Mouse (Mus musculus) hindbrain, embryonic 12.5 days (tissue): ENCODE results near the gene Armh3. TPM values are rescaled to one million over a fixed set of nuclear protein-coding genes. Genes with fewer than 3 reads are reported as not detected.

ENCODE experiments used
- ATAC-seq: fragments of 200-750 bp; cut with Nextera tagmentation; 2 replicates; pipeline ENCODE4 v1.8.0; 2017; ENCODE audit warnings: moderate TSS enrichment; ENCODE audit not compliant: low FRiP score
- H3K27ac ChIP-seq: fragments of 300-500 bp; sonication (generic); 2 replicates; pipeline ENCODE4 v1.5.1; 2016; ENCODE audit warnings: mild to moderate bottlenecking
- H3K27me3 ChIP-seq: fragments of 300-500 bp; sonication (generic); 2 replicates; pipeline ENCODE4 v1.6.1; 2016; ENCODE audit warnings: mild to moderate bottlenecking
- H3K36me3 ChIP-seq: fragments of 300-500 bp; sonication (generic); 2 replicates; pipeline ENCODE4 v1.6.1; 2016; ENCODE audit warnings: mild to moderate bottlenecking
- H3K4me1 ChIP-seq: fragments of 300-500 bp; sonication (generic); 2 replicates; pipeline ENCODE4 v1.6.1; 2016
- H3K4me2 ChIP-seq: fragments of 300-500 bp; sonication (generic); replicated peaks from 2 replicates; pipeline ENCODE4 v1.6.1; 2016; ENCODE audit warnings: mild to moderate bottlenecking
- H3K4me3 ChIP-seq: fragments of 300-500 bp; sonication (generic); 2 replicates; pipeline ENCODE4 v1.5.1; 2016; ENCODE audit warnings: mild to moderate bottlenecking
- H3K9ac ChIP-seq: fragments of 300-500 bp; sonication (generic); 2 replicates; pipeline ENCODE4 v1.6.1; 2016; ENCODE audit warnings: mild to moderate bottlenecking, moderate library complexity
- H3K9me3 ChIP-seq: fragments of 300-500 bp; sonication (generic); replicated peaks from 2 replicates; pipeline ENCODE4 v1.6.1; 2016; ENCODE audit warnings: mild to moderate bottlenecking
- WGBS: fragments of 180-500 bp; shearing (Covaris S2); methylation state at CpG from one replicate; pipeline ENCODE4 v1.1.7; 2016; 5-methylcytosine and 5-hydroxymethylcytosine counted together
- polyA plus RNA-seq: library from polyadenylated mRNA; unstranded; fragments of >200 nt; fragmentation: Nextera tagmentation; extraction: Ambion mirVana; gene quantifications from 2 replicates; pipeline ENCODE4 v1.2.1, GENCODE M21; 2016

The Armh3 gene
- polyA plus RNA-seq, 1 experiment from 2014 or later = 21.3 TPM

DNA sequence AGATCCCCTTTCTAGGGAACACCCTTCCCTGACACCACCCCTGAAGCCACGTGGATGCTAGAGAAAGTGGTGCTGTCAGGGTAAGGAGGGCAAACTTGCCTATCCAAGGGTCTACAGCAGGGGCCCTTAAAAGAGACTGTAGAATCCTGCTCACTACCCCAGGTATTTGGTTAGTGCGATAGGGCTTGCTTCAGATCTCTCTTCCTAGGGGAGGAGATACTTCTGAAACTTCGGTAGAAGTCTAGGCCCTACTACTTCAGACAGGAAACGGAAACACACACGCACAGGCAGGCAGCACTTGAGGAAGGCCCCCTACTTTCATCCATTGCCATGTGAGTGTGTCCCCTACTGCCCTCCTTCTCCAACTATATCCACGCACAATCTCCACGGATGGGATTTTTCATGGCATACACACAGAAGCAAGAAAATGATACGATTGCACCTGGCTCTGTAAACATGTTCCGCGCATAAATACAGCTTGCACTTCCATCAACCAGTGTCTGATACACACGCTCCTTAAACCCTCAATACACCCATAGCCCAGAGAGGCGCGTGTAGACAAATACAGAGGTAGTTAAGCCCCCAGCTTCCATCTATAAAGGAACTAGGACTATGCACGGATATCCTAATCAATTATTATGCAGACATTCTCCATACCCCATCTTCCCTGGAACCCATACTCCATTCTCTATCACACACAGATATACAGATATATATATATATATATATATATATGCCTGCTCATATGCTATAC is 42.0 kb upstream of the Armh3 start:
- Histone ChIP-seq H3K27ac (peak overlapping the region; percentile 98), H3K4me3 (peak overlapping the region; percentile 99), H3K27me3 (no peaks in the 10 kb centered on the region), H3K9ac (peak overlapping the region; percentile 98), H3K36me3 (peaks cover 12% of the 10 kb centered on the region), H3K9me3 (no peaks in the 10 kb centered on the region), H3K4me1 (peaks cover 71% of the 10 kb centered on the region), H3K4me2 (peak overlapping the region; percentile 84)
- 43% methylated on average over 14 of the region's 14 CpGs for WGBS
- no peak for ATAC-seq

DNA sequence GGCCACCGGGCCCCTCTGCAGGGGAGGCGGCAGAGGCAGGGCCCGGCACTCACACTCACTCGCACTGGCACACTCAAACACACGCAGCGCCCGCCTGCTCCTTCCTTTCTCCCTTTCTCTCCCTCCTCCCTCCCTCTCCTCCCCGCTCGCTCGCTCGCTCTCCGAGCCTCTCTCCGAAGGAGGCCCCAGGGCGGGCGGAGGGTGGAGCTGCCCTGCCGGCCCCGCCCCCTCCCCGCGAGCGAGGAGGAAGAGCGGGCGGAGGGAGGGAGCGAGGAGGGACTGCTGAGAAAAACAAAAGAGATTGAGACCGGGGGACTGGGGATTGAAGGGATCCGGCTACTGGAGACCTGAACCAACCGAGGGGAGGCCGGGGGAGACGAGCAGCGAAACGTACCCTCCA is 41.2 kb upstream of the Armh3 start:
- Histone ChIP-seq H3K27me3 (no peaks in the 10 kb centered on the region), H3K4me3 (peak overlapping the region; percentile 99), H3K9ac (peak overlapping the region; percentile 98), H3K4me2 (peak overlapping the region; percentile 84), H3K27ac (peak overlapping the region; percentile 98), H3K9me3 (no peaks in the 10 kb centered on the region), H3K36me3 (peaks cover 21% of the 10 kb centered on the region), H3K4me1 (peaks cover 71% of the 10 kb centered on the region)
- ATAC-seq = peak; percentile 71
- WGBS = 2% methylated on average over 10 of the region's 30 CpGs

DNA sequence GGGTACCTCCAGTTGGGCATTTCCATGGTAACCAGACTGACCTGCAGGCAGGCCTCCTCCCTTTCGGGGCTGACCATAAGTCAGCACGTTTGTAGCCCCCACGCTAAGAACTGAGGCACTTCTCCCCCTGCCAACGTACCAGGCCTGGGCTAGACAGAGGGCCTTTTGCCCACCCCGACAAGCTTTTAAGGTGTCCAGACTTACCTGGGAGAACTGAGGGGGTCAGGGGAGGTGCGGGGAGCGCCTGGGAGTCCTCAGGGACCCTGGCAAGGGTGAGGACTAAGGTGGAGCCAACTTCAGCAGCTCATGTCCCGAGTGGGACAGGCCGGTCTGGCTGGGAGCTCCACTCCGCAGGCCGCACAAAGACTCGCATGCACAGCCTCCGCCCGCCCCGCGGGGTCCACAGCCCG is 40.6 kb upstream of the Armh3 start:
- Histone ChIP-seq H3K27ac (peak overlapping the region; percentile 98), H3K4me2 (peak overlapping the region; percentile 84), H3K36me3 (peaks cover 27% of the 10 kb centered on the region), H3K9ac (peak overlapping the region; percentile 98), H3K4me1 (peaks cover 67% of the 10 kb centered on the region), H3K9me3 (no peaks in the 10 kb centered on the region), H3K27me3 (no peaks in the 10 kb centered on the region), H3K4me3 (peak overlapping the region; percentile 99)
- WGBS = 0% methylated on average over 15 of the region's 17 CpGs
- ATAC-seq = peak; percentile 31

DNA sequence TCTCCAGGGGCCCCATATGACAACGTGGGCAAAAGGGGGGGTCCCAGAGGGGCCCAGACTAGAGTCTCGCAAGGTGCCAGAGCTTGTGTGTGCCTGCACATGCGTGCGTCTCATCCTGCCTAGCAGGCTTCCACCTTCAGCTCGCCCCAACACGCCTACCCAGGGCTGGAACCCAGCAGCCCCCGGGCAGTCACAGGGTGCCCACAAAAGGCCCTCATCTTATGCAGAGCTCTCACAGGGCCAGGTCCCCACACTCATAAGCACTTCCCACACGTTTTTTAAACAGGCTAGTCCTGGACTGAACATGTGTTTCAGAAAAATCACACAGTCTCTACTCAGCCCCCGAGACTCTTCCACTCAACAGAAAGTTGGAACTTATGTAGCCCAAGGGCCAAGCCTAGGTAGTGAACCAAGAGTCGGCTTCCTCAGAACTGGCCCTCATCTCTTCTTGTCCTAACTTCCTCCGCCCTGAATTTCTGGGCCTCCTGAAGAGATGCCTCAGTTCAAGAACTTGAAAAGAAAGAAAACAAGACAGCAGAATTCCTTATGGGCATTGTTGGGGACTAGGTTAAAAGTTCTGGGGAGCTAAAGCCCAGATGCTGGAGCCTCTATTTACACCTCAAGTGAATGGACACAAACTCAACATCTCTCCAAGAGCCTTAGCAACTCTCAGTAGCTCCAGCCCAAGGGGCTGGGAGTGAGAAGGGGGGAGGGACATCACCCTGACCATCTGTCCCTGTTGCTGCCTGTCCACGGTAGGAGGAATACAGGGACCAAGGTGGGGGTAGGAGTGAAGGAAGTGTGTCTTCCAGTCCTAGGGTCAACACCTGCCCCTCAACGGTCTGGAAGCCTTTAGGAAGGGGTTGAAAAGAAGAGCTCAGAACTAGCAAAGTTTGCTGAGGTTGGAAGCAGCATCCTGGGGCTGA is 39.9 kb upstream of the Armh3 start:
- Histone ChIP-seq H3K27ac (peak overlapping the region; percentile 98), H3K4me1 (peaks cover 60% of the 10 kb centered on the region), H3K9me3 (no peaks in the 10 kb centered on the region), H3K27me3 (no peaks in the 10 kb centered on the region), H3K4me3 (peak overlapping the region; percentile 99), H3K36me3 (peaks cover 34% of the 10 kb centered on the region), H3K4me2 (peak overlapping the region; percentile 84), H3K9ac (peak overlapping the region; percentile 98)
- 15% methylated on average over 13 of the region's 13 CpGs for WGBS
- no peak for ATAC-seq

DNA sequence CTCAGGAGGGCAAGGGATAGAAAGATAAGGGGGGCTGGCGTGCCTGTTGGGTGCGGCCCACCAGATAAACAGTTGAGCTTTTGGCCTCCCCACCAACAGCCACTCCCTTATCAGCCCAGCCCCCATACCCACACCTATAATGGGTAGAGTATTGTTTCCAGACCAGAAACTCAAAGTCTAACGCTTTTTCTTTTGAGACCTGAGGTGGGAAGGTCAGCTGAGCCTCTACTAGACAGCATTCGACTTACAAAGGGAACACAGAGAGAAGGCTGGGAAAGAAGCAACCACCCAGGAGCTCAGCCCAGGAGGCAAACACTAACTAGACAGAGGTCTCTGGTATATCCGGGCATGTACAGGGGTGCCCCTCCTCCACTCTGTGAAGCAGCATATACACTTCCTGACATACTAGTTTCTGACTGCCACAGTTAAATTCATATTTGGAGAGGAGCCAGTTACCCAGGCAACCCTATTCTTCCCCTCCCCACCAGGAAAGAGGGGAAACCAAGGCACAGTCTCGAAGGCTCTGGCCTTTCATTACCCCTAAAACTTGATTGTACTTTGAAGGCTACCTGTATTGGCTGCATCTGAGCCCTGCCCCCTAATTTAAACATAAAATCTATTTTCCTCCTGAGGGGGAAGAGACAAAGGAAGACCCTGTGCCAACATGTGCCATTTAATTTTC is 39.1 kb upstream of the Armh3 start:
- Histone ChIP-seq H3K27me3 (no peaks in the 10 kb centered on the region), H3K9me3 (no peaks in the 10 kb centered on the region), H3K9ac (peak overlapping the region; percentile 98), H3K36me3 (peaks cover 42% of the 10 kb centered on the region), H3K4me3 (peak overlapping the region; percentile 99), H3K27ac (peak overlapping the region; percentile 98), H3K4me1 (peaks cover 52% of the 10 kb centered on the region), H3K4me2 (peak overlapping the region; percentile 84)
- ATAC-seq = no peak
- WGBS = 24% methylated on average over 6 of the region's 6 CpGs

DNA sequence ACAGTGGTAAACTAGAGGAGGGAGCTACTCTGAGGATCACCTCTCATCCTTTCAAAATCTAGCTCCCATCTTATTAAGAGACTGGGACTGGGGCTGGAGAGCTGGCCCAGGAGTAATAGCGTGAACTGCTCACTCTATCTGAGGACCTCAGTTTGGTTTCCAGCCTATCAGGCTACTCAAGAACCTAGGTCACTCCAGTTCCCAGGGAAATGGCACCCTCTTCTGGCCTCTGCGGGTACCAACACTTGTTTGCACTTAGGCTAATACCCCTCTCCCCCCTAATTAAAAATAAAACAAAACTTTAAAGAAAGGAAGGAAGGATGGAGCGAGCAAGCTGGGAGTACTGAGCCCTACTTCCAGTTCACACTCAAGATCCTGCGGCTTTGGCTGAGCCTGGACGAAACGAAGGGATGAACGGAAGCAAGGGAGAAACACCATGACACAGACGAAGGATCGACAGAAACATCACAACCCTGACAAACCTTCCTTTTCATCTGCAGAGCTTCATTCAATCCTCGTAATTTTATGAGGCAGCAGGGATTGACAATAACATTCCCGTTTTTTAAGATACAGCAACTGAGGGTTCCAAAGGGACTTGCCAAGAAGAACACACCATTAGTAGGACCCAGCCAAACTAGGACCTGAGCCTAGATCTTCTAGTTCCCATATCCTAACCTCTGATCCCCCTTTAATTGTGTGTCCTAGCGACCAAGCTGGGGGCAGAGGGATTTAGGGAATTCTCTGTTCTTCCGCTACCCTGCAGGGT is 38.4 kb upstream of the Armh3 start:
- Histone ChIP-seq H3K4me2 (peak overlapping the region; percentile 84), H3K27ac (peak overlapping the region; percentile 98), H3K9ac (peak overlapping the region; percentile 98), H3K4me1 (peaks cover 45% of the 10 kb centered on the region), H3K36me3 (peaks cover 49% of the 10 kb centered on the region), H3K27me3 (no peaks in the 10 kb centered on the region), H3K4me3 (peak overlapping the region; percentile 99), H3K9me3 (no peaks in the 10 kb centered on the region)
- no peak for ATAC-seq
- WGBS = 73% methylated on average over 13 of the region's 13 CpGs

DNA sequence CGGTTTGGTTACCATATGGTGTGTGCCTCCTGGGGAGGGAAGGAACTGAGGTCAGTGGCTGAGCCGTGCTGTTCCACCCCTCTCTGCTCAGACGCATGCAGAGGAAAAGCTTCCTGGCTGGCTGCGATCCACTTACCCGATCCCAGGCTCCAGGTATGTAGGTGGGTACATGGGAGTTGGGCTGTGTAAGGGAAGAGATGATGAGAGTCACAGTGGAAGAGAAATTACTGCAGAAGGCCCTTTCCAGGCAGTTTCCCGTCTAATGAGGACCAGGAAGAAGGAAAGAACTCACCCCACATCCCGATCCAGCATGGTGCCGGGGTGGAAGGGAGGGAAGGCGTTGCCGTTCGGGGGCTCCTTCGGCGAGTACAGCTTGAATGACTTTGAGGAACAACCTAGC is 37.7 kb upstream of the Armh3 start:
- H3K27me3 ChIP-seq = no peaks in the 10 kb centered on the region
- no peak overlapping the region for H3K4me3 ChIP-seq
- WGBS = 87% methylated on average over 13 of the region's 13 CpGs
- H3K9me3 ChIP-seq = no peaks in the 10 kb centered on the region
- peaks cover 38% of the 10 kb centered on the region for H3K4me1 ChIP-seq
- ATAC-seq = no peak
- no peak overlapping the region for H3K27ac ChIP-seq
- no peak overlapping the region for H3K9ac ChIP-seq
- peaks cover 54% of the 10 kb centered on the region for H3K36me3 ChIP-seq
- peak overlapping the region; percentile 84; the same call in 1 of the 2 replicates for H3K4me2 ChIP-seq

DNA sequence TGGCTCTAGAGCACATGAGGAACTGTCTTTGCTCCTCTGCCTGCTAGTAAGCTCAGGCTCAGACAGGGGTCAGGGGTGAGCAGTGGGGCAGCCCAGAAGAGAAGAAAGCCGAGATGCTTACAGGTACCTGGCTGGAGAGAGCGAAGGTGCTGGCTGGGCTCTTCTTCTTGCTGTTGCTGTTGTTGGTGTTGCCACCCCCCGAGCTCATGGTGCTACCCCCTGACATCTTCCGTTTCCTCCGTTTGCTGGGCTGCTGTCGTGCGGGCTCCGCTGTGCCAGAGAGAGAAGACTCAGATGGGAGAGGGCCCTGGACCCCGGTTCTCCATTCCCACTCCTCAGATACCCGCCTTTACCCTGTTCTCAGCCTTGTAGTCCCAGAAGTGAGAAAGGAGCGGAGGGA is 35.6 kb upstream of the Armh3 start:
- 97% methylated on average over 11 of the region's 11 CpGs for WGBS

DNA sequence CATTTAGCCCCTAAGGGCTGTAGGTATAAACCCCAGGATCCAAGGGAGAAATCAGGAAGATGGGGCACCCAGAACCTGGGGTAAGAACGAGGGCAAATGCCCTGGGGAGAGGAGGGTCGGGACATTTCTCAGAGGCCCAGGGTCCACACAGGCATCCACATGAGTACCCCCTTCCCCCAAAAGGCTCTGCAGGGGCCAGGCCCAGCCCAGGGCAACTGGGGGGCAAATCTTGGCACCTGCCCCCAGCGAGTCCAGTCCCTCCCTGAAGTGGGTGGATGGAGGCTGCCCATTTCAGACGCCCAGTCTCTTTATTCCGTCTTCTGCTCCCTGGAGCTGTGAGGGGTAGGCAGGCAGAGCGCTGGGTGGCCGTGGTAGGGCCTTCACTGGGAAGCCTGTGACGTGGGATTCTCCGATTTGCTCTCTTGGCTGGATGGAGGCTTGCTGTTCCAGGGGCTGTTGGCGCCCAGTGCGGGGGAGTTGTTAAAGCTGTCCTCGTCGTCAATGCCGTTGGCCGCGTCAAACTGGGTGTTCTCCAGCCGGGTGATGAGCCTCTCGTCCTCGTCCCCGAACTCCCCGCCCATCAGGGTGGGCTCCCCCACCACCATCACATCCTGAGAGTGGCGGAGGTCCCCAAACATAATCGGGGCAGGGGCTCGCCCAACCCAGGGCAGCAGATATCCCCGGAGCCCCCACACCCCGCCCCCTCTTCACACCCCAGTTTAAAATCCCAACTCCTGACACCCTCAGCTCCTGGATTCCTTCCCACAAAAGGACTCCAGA is 34.6 kb upstream of the Armh3 start:
- Histone ChIP-seq H3K4me3 (no peak overlapping the region), H3K27me3 (no peaks in the 10 kb centered on the region), H3K9me3 (peaks cover 5% of the 10 kb centered on the region; the same call in 1 of the 2 replicates), H3K4me1 (peaks cover 22% of the 10 kb centered on the region), H3K4me2 (no peak overlapping the region), H3K36me3 (peaks cover 68% of the 10 kb centered on the region), H3K27ac (no peak overlapping the region; the same call in 1 of the 2 replicates), H3K9ac (no peak overlapping the region)
- ATAC-seq = no peak
- 85% methylated on average over 26 of the region's 26 CpGs for WGBS

More for the DNA sequence above, 35.6 kb upstream of the Armh3 start:
- Histone ChIP-seq H3K9ac (no peak overlapping the region), H3K4me3 (no peak overlapping the region; the same call in 1 of the 2 replicates), H3K27me3 (no peaks in the 10 kb centered on the region), H3K27ac (no peak overlapping the region), H3K4me2 (no peak overlapping the region), H3K36me3 (peaks cover 68% of the 10 kb centered on the region), H3K9me3 (peaks cover 5% of the 10 kb centered on the region; the same call in 1 of the 2 replicates), H3K4me1 (peaks cover 24% of the 10 kb centered on the region)
- ATAC-seq = no peak

DNA sequence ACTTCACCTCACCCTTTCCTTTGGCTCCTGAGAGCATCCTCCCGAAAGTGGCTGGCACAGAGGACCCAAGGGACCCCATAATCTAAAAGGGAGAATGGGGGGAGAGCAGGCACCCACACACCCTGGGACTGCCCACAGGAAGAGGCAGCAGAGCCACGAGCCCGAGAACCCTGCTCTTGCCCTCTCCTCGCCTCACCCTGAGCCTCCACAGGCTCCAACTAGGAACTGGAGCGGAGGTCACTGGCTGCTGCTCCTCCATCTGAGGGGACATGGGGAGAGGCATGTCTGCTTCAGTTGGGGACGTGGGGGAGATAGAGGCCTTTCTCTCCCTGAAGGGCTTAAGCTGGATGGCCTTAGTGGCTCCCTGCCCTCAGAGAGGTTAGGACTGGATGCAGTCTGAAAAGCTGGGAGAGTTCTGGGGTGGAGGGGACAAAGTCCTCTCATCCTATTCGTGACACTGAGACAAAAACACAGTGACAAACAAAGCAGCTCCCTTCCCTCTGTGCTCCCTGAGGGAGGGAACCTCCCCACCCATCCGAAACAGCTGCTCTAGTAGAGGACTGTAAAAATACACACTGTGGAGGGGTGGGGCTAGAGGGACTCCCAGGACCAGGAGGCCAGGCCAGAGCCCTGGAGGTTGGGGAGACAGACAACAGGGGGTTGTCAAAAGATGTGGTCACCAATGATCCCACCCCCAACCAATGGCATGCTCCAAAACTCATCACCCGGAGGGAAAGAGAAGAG is 33.6 kb upstream of the Armh3 start:
- Histone ChIP-seq H3K4me1 (peaks cover 11% of the 10 kb centered on the region), H3K27ac (peak overlapping the region; percentile 13; the same call in 1 of the 2 replicates), H3K4me3 (no peak overlapping the region), H3K36me3 (peaks cover 68% of the 10 kb centered on the region), H3K27me3 (no peaks in the 10 kb centered on the region), H3K9me3 (peaks cover 5% of the 10 kb centered on the region; the same call in 1 of the 2 replicates), H3K9ac (no peak overlapping the region), H3K4me2 (no peak overlapping the region)
- ATAC-seq = peak; percentile 26; the same call in 1 of the 2 replicates
- WGBS = 73% methylated on average over 9 of the region's 9 CpGs
